Mouse (Mus musculus) stomach, postnatal 0 days (tissue): ENCODE data around the gene Exosc7. TPM values are rescaled to one million over a fixed set of nuclear protein-coding genes. Genes with fewer than 3 reads are reported as not detected.

Experiments used
- ATAC-seq: fragments of 200-750 bp; cut with Nextera tagmentation; 2 replicates; pipeline ENCODE4 v1.8.0; 2017; ENCODE audit not compliant: low FRiP score, low TSS enrichment
- DNase-seq: peaks from one replicate; pipeline ENCODE4 v3.0.0-alpha.2; 2016; ENCODE audit warnings: low spot score
- H3K27ac ChIP-seq: fragments of 300-500 bp; sonication (generic); replicated peaks from 2 replicates; pipeline ENCODE4 v1.5.1; 2014; ENCODE audit warnings: mild to moderate bottlenecking, control low read depth
- H3K27me3 ChIP-seq: fragments of 300-500 bp; sonication (generic); 2 replicates; pipeline ENCODE4 v1.6.1; 2014; ENCODE audit warnings: low read length; ENCODE audit not compliant: control insufficient read depth, insufficient read depth
- H3K36me3 ChIP-seq: fragments of 300-500 bp; sonication (generic); 2 replicates; pipeline ENCODE4 v1.6.1; 2014; ENCODE audit warnings: low read length, mixed read lengths; ENCODE audit not compliant: control insufficient read depth, insufficient read depth
- H3K4me1 ChIP-seq: fragments of 300-500 bp; sonication (generic); replicated peaks from 2 replicates; pipeline ENCODE4 v1.6.1; 2014; ENCODE audit warnings: antibody characterized with exemption; ENCODE audit not compliant: control insufficient read depth, insufficient read depth
- H3K4me2 ChIP-seq: fragments of 300-500 bp; sonication (generic); replicated peaks from 2 replicates; pipeline ENCODE4 v1.6.1; 2014; ENCODE audit warnings: low read depth, mild to moderate bottlenecking, control low read depth, moderate library complexity
- H3K4me3 ChIP-seq: fragments of 300-500 bp; sonication (generic); 2 replicates; pipeline ENCODE4 v1.5.1; 2014; ENCODE audit warnings: low read depth, low read length, control low read depth
- H3K9ac ChIP-seq: fragments of 300-500 bp; sonication (generic); 2 replicates; pipeline ENCODE4 v1.6.1; 2014; ENCODE audit warnings: mild to moderate bottlenecking, low read length, control low read depth, mixed read lengths
- H3K9me3 ChIP-seq: fragments of 300-500 bp; sonication (generic); 2 replicates; pipeline ENCODE4 v1.6.1; 2016; ENCODE audit warnings: low read length; ENCODE audit not compliant: control insufficient read depth
- CTCF ChIP-seq: IDR thresholded peaks from 2 replicates; pipeline ENCODE4 v1.5.1; 2016; ENCODE audit warnings: antibody characterized with exemption, low read depth, mild to moderate bottlenecking, moderate library complexity
- EP300 ChIP-seq: optimal IDR thresholded peaks from 2 replicates; pipeline ENCODE3; 2016; ENCODE audit warnings: antibody characterized with exemption
- WGBS: fragments of 180-500 bp; shearing (Covaris S2); extraction: QIAGEN DNeasy Blood & Tissue Kit; methylation state at CpG from one replicate; pipeline ENCODE4 v1.1.7; 2014; 5-methylcytosine and 5-hydroxymethylcytosine counted together
- polyA plus RNA-seq: library from polyadenylated mRNA; unstranded; fragments of >200 nt; fragmentation: Nextera tagmentation; extraction: Ambion mirVana; gene quantifications from 2 replicates; pipeline ENCODE4 v1.2.1, GENCODE M21; 2015

The Exosc7 gene
- polyA plus RNA-seq, 1 experiment from 2014 or later: 73.5 TPM

- H3K4me3 ChIP-seq: no peak overlapping the region
- DNase-seq: no peak
- 0 out of 2 replicates have a peak, but pooled peaks cover 3% of the 10 kb centered on the region for H3K4me1 ChIP-seq
- 60% methylated on average over 4 of the region's 4 CpGs for WGBS
- H3K4me2 ChIP-seq: no peak overlapping the region
- peaks cover 14% of the 10 kb centered on the region for H3K36me3 ChIP-seq
- peak overlapping the region; percentile 82 for H3K27ac ChIP-seq
- TF ChIP-seq EP300 (no peak), CTCF (no peak)
- no peak for ATAC-seq
- H3K9ac ChIP-seq: no peak overlapping the region
- H3K9me3 ChIP-seq: no peaks in the 10 kb centered on the region
- H3K27me3 ChIP-seq: no peaks in the 10 kb centered on the region
These were observed 27.0 kb downstream of the Exosc7 start for GRCm38 (mm10) chr9:123139887-123140614.

GRCm38 (mm10) chr9:123148430-123148829, 35.4 kb downstream of the Exosc7 start:
- Histone ChIP-seq H3K4me3 (no peak overlapping the region), H3K9ac (no peak overlapping the region), H3K4me1 (no peaks in the 10 kb centered on the region), H3K4me2 (no peak overlapping the region), H3K27me3 (no peaks in the 10 kb centered on the region), H3K9me3 (no peaks in the 10 kb centered on the region), H3K27ac (peak overlapping the region; percentile 78), H3K36me3 (no peaks in the 10 kb centered on the region)
- TF ChIP-seq CTCF: no peak
- TF ChIP-seq EP300: no peak
- no peak for DNase-seq
- 42% methylated on average over 5 of the region's 5 CpGs for WGBS
- ATAC-seq: peak; percentile 61; the same call in 1 of the 2 replicates

- Histone ChIP-seq H3K9me3 (no peaks in the 10 kb centered on the region), H3K4me1 (no peaks in the 10 kb centered on the region), H3K4me2 (peak within 1 kb of the TSS; percentile 20), H3K36me3 (no peaks in the 10 kb centered on the region), H3K27me3 (no peaks in the 10 kb centered on the region), H3K4me3 (peak within 1 kb of the TSS; percentile 6; the same call in 1 of the 2 replicates), H3K27ac (peak within 1 kb of the TSS; percentile 75), H3K9ac (peak within 1 kb of the TSS; percentile 23; the same call in 1 of the 2 replicates)
- ATAC-seq: no peak
- no peak for TF ChIP-seq CTCF
- no peak for TF ChIP-seq EP300
- DNase-seq: no peak
- 61% methylated on average over 5 of the region's 5 CpGs for whole genome bisulfite sequencing
These were observed 37.4 kb downstream of the Exosc7 start, which contains the start of gene Clec3b for GRCm38 (mm10) chr9:123150241-123151020. Gene Clec3b, plus strand, starts transcription at chr9:123150946.

GRCm38 (mm10) chr9:123151561-123151960, 38.5 kb downstream of the Exosc7 start:
- Histone ChIP-seq H3K27me3 (no peaks in the 10 kb centered on the region), H3K9me3 (no peaks in the 10 kb centered on the region), H3K4me1 (no peaks in the 10 kb centered on the region), H3K4me2 (peak overlapping the region; percentile 20), H3K9ac (0 out of 2 replicates have a peak overlapping the region, but pooled peaks have one; percentile 23), H3K36me3 (no peaks in the 10 kb centered on the region), H3K27ac (peak overlapping the region; percentile 73), H3K4me3 (peak overlapping the region; percentile 6; the same call in 1 of the 2 replicates)
- no peak for TF ChIP-seq CTCF
- TF ChIP-seq EP300: no peak
- DNase-seq (no peak), ATAC-seq (no peak; the same call in 1 of the 2 replicates)
- WGBS: 25% methylated on average over 1 of the region's 1 CpGs

- H3K9ac ChIP-seq: 0 out of 2 replicates have a peak overlapping the region, but pooled peaks have one; percentile 23
- peak; percentile 29 for DNase-seq
- H3K27me3 ChIP-seq: no peaks in the 10 kb centered on the region
- no peaks in the 10 kb centered on the region for H3K9me3 ChIP-seq
- peak overlapping the region; percentile 6; the same call in 1 of the 2 replicates for H3K4me3 ChIP-seq
- H3K27ac ChIP-seq: peak overlapping the region; percentile 73
- ATAC-seq: peak; percentile 54; the same call in 1 of the 2 replicates
- TF ChIP-seq EP300: no peak
- WGBS: 41% methylated on average over 3 of the region's 3 CpGs
- peak overlapping the region; percentile 20 for H3K4me2 ChIP-seq
- H3K36me3 ChIP-seq: no peaks in the 10 kb centered on the region
- H3K4me1 ChIP-seq: no peaks in the 10 kb centered on the region
These were observed 39.0 kb downstream of the Exosc7 start for GRCm38 (mm10) chr9:123152026-123152425.
